Mouse (Mus musculus): ENCODE results near the gene Dlk2. TPM values are rescaled to one million over a fixed set of nuclear protein-coding genes. Genes with fewer than 3 reads are reported as not detected.

Gene Dlk2
- polyA plus RNA-seq, 1 experiment from 2014 or later = 2.0 TPM

GRCm38 (mm10) chr17:46255147-46255546 lies 42.1 kb upstream of the Dlk2 start:
- Histone ChIP-seq H3K4me1 (ENCODE audit: control insufficient read depth, insufficient read depth, low read length) (peaks cover 5% of the 10 kb centered on the region; the same call in 1 of the 2 replicates), H3K36me3 (replicated peaks; ENCODE audit: control insufficient read depth, insufficient read depth, low read depth, low read length) (peaks cover 25% of the 10 kb centered on the region), H3K4me2 (ENCODE audit: low read depth, low read length) (no peak overlapping the region), H3K9me3 (replicated peaks; ENCODE audit: control insufficient read depth, low read length) (no peaks in the 10 kb centered on the region), H3K27me3 (ENCODE audit: control insufficient read depth, insufficient read depth, low read length) (peaks cover 11% of the 10 kb centered on the region), H3K9ac (replicated peaks; ENCODE audit: low read length) (no peak overlapping the region), H3K4me3 (ENCODE audit: low read depth, low read length) (no peak overlapping the region), H3K27ac (replicated peaks; ENCODE audit: low read depth, low read length) (no peak overlapping the region)
- ATAC-seq (replicated peaks; ENCODE audit: insufficient number of reproducible peaks, low FRiP score, low TSS enrichment, low read depth) = no peak
- DNase-seq (ENCODE audit: low spot score) = no peak
- WGBS = 34% methylated on average over 6 of the region's 6 CpGs

DNA sequence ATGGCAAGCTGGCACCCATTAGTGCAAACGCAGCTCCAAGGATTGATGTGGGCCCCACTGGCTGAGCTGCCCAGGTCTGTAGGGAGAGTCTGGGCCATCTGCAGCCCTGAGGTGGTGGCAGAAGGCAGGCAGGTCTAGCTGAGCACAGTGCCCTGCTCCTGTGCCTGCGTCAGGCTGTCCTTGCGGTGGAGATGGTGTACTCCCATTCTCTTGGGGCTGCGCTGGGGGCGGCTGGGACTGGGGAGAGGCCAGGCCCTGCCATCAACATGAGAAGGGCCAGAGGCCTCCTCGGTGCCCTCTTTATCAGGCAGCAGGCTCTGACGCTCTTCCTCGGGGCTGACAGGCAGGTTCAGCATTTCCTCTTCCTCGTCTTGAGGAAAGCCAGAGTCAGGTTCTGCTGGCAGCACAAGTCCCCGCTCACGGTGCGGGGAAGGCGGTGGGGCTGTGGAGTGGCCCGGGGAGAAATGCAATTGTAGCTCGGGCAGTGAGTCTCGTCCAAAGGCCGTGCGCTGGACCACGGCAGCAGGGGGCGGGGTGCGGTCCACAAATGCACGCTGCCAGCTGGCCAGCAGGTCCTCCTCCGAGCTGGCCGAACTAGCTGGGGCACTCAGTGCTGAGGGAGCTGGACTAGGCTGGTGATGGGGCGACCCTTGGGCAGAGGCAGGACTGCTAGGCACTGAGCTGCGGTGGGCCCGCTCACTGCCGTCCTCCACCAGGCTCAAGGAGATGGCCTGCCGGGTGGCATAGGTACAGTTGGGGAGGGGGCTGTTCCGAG lies 38.8 kb upstream of the Dlk2 start:
- H3K27ac ChIP-seq (replicated peaks; ENCODE audit: low read depth, low read length) = no peak overlapping the region
- H3K9me3 ChIP-seq (replicated peaks; ENCODE audit: control insufficient read depth, low read length) = no peaks in the 10 kb centered on the region
- H3K9ac ChIP-seq (replicated peaks; ENCODE audit: low read length) = no peak overlapping the region
- H3K4me1 ChIP-seq (ENCODE audit: control insufficient read depth, insufficient read depth, low read length) = peaks cover 5% of the 10 kb centered on the region; the same call in 1 of the 2 replicates
- 91% methylated on average over 30 of the region's 30 CpGs for WGBS
- peaks cover 11% of the 10 kb centered on the region for H3K27me3 ChIP-seq (ENCODE audit: control insufficient read depth, insufficient read depth, low read length)
- H3K4me2 ChIP-seq (ENCODE audit: low read depth, low read length) = no peak overlapping the region
- H3K36me3 ChIP-seq (replicated peaks; ENCODE audit: control insufficient read depth, insufficient read depth, low read depth, low read length) = peaks cover 16% of the 10 kb centered on the region
- H3K4me3 ChIP-seq (ENCODE audit: low read depth, low read length) = no peak overlapping the region
- ATAC-seq (replicated peaks; ENCODE audit: insufficient number of reproducible peaks, low FRiP score, low TSS enrichment, low read depth) = no peak
- DNase-seq (ENCODE audit: low spot score) = no peak

DNA sequence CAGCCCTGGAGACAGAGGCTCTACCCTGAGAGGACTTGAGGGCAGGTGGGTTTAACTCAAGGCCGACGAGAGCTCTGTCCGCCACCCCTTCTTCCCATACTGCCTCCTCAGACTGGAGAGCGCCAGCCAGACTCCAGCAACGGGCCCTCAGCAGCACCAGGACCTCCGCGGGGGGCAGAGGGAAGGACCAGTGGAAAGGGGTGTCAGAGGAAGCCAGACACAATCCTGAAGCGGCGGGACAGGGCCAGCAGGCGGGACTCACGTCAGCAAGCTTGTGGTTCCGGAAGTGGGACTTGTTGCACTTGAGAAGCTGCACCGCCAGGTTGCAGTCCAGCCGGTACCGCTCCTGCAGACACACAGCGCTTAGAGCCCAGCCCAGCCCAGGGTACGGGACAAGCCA lies 37.5 kb upstream of the Dlk2 start:
- no peak for DNase-seq (ENCODE audit: low spot score)
- Histone ChIP-seq H3K4me2 (ENCODE audit: low read depth, low read length) (no peak overlapping the region), H3K4me3 (ENCODE audit: low read depth, low read length) (no peak overlapping the region), H3K4me1 (ENCODE audit: control insufficient read depth, insufficient read depth, low read length) (no peaks in the 10 kb centered on the region), H3K27me3 (ENCODE audit: control insufficient read depth, insufficient read depth, low read length) (peaks cover 4% of the 10 kb centered on the region), H3K9me3 (replicated peaks; ENCODE audit: control insufficient read depth, low read length) (no peaks in the 10 kb centered on the region), H3K36me3 (replicated peaks; ENCODE audit: control insufficient read depth, insufficient read depth, low read depth, low read length) (peaks cover 16% of the 10 kb centered on the region), H3K9ac (replicated peaks; ENCODE audit: low read length) (no peak overlapping the region), H3K27ac (replicated peaks; ENCODE audit: low read depth, low read length) (no peak overlapping the region)
- ATAC-seq (replicated peaks; ENCODE audit: insufficient number of reproducible peaks, low FRiP score, low TSS enrichment, low read depth) = no peak
- 92% methylated on average over 17 of the region's 17 CpGs for WGBS

- ATAC-seq (replicated peaks; ENCODE audit: insufficient number of reproducible peaks, low FRiP score, low TSS enrichment, low read depth) = no peak
- H3K27ac ChIP-seq (replicated peaks; ENCODE audit: low read depth, low read length) = no peak overlapping the region
- 94% methylated on average over 5 of the region's 5 CpGs for WGBS
- no peak for DNase-seq (ENCODE audit: low spot score)
- no peak overlapping the region for H3K4me2 ChIP-seq (ENCODE audit: low read depth, low read length)
- no peaks in the 10 kb centered on the region for H3K9me3 ChIP-seq (replicated peaks; ENCODE audit: control insufficient read depth, low read length)
- H3K4me3 ChIP-seq (ENCODE audit: low read depth, low read length) = no peak overlapping the region
- H3K36me3 ChIP-seq (replicated peaks; ENCODE audit: control insufficient read depth, insufficient read depth, low read depth, low read length) = peaks cover 20% of the 10 kb centered on the region
- no peaks in the 10 kb centered on the region for H3K27me3 ChIP-seq (ENCODE audit: control insufficient read depth, insufficient read depth, low read length)
- no peak overlapping the region for H3K9ac ChIP-seq (replicated peaks; ENCODE audit: low read length)
- no peaks in the 10 kb centered on the region for H3K4me1 ChIP-seq (ENCODE audit: control insufficient read depth, insufficient read depth, low read length)
Measured at GRCm38 (mm10) chr17:46262201-46262694, 35.0 kb upstream of the Dlk2 start.

DNA sequence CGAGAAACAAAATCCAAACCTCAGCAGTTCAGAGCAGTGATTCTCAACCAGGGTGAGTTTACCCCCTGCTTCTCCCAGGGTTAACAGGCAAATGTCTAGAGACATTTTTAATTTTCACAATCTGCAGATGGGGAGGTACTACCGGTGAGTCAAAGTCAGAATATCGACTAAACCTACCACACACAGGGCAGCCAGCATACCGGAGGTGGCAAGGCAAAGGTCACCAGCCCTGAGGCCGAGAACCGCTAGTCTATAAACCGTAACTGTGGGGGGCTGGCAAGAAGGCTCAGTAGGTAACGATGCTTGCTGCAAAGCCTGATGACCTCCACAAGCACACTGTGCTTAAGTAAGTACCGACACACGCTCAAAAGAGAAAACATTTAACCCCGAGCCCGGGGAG lies 31.7 kb upstream of the Dlk2 start:
- H3K27me3 ChIP-seq (ENCODE audit: control insufficient read depth, insufficient read depth, low read length) = no peaks in the 10 kb centered on the region
- no peaks in the 10 kb centered on the region for H3K9me3 ChIP-seq (replicated peaks; ENCODE audit: control insufficient read depth, low read length)
- H3K36me3 ChIP-seq (replicated peaks; ENCODE audit: control insufficient read depth, insufficient read depth, low read depth, low read length) = peaks cover 11% of the 10 kb centered on the region
- DNase-seq (ENCODE audit: low spot score) (no peak), ATAC-seq (replicated peaks; ENCODE audit: insufficient number of reproducible peaks, low FRiP score, low TSS enrichment, low read depth) (no peak)
- no peak overlapping the region for H3K4me3 ChIP-seq (ENCODE audit: low read depth, low read length)
- no peak overlapping the region for H3K4me2 ChIP-seq (ENCODE audit: low read depth, low read length)
- no peaks in the 10 kb centered on the region for H3K4me1 ChIP-seq (ENCODE audit: control insufficient read depth, insufficient read depth, low read length)
- no peak overlapping the region for H3K9ac ChIP-seq (replicated peaks; ENCODE audit: low read length)
- no peak overlapping the region for H3K27ac ChIP-seq (replicated peaks; ENCODE audit: low read depth, low read length)
- 80% methylated on average over 12 of the region's 12 CpGs for WGBS

DNA sequence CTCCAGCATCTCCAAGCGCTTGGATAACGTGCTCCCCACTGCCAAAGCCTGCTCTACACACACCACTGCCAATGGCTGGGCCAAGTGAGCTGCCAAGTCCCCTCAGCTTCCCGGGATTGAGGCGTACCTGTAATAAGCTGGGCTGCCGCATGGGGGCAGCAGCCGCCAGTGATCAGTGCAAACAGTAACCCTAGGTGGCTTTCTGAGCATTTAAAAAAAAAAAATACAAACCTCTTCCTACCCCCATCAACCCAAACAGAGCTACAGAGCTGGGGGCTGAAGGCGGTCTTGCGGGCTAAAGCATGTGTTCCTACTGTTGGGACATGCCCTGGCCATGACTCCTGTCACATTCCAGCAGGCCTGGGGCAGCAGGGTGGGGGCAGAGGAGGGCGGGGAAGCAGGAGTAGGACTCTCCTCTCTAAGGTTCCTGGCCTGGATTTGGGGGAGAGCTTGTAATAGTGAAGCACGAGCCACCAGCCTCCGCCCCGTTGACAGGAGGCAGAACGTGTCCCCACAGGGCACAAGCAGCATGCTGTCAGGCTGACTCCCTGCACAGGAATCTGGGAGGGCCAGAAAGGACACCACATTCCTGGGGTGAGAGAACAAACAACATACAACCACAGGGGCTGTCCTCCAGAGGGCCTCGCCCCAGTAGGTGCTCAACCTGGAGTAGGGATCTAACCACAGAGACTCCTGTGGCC lies 31.2 kb upstream of the Dlk2 start:
- ATAC-seq (replicated peaks; ENCODE audit: insufficient number of reproducible peaks, low FRiP score, low TSS enrichment, low read depth) = no peak; the same call in 1 of the 2 replicates
- H3K4me3 ChIP-seq (ENCODE audit: low read depth, low read length) = no peak overlapping the region
- H3K4me2 ChIP-seq (ENCODE audit: low read depth, low read length) = no peak overlapping the region
- H3K4me1 ChIP-seq (ENCODE audit: control insufficient read depth, insufficient read depth, low read length) = no peaks in the 10 kb centered on the region
- no peaks in the 10 kb centered on the region for H3K27me3 ChIP-seq (ENCODE audit: control insufficient read depth, insufficient read depth, low read length)
- H3K9ac ChIP-seq (replicated peaks; ENCODE audit: low read length) = no peak overlapping the region
- H3K9me3 ChIP-seq (replicated peaks; ENCODE audit: control insufficient read depth, low read length) = no peaks in the 10 kb centered on the region
- H3K27ac ChIP-seq (replicated peaks; ENCODE audit: low read depth, low read length) = no peak overlapping the region
- peak; percentile 83 for DNase-seq (ENCODE audit: low spot score)
- 23% methylated on average over 14 of the region's 14 CpGs for WGBS
- H3K36me3 ChIP-seq (replicated peaks; ENCODE audit: control insufficient read depth, insufficient read depth, low read depth, low read length) = peaks cover 11% of the 10 kb centered on the region; the same call in 1 of the 2 replicates

GRCm38 (mm10) chr17:46266986-46267385 lies 30.2 kb upstream of the Dlk2 start:
- Histone ChIP-seq H3K4me1 (ENCODE audit: control insufficient read depth, insufficient read depth, low read length) (peaks cover 2% of the 10 kb centered on the region; the same call in 1 of the 2 replicates), H3K27me3 (ENCODE audit: control insufficient read depth, insufficient read depth, low read length) (no peaks in the 10 kb centered on the region), H3K9ac (replicated peaks; ENCODE audit: low read length) (no peak overlapping the region), H3K4me3 (ENCODE audit: low read depth, low read length) (no peak overlapping the region), H3K36me3 (replicated peaks; ENCODE audit: control insufficient read depth, insufficient read depth, low read depth, low read length) (peaks cover 11% of the 10 kb centered on the region; the same call in 1 of the 2 replicates), H3K27ac (replicated peaks; ENCODE audit: low read depth, low read length) (no peak overlapping the region), H3K4me2 (ENCODE audit: low read depth, low read length) (no peak overlapping the region), H3K9me3 (replicated peaks; ENCODE audit: control insufficient read depth, low read length) (no peaks in the 10 kb centered on the region)
- ATAC-seq (replicated peaks; ENCODE audit: insufficient number of reproducible peaks, low FRiP score, low TSS enrichment, low read depth) (no peak), DNase-seq (ENCODE audit: low spot score) (no peak)
- 59% methylated on average over 6 of the region's 6 CpGs for WGBS

DNA sequence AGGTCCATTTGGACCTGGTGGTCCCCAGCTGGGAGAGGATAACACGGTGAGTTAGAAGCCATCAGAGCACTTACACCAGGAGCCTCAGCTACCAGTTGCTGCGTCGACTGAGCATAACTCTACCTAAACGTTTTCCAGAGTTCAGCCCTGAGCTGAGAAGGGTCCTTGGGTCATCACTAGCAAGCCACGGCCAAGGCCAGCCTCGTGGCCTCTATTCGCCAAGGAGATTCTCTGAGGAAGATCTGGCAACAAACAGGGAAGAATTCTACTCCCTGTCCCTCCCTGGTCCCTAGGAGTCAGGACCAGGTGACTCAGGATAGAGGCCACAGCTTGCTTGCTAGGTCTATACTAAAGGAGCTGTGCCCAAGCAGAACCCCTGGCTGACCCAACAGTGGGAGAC lies 29.7 kb upstream of the Dlk2 start:
- Histone ChIP-seq H3K36me3 (replicated peaks; ENCODE audit: control insufficient read depth, insufficient read depth, low read depth, low read length) (peaks cover 11% of the 10 kb centered on the region; the same call in 1 of the 2 replicates), H3K4me1 (ENCODE audit: control insufficient read depth, insufficient read depth, low read length) (peaks cover 2% of the 10 kb centered on the region; the same call in 1 of the 2 replicates), H3K27ac (replicated peaks; ENCODE audit: low read depth, low read length) (no peak overlapping the region), H3K9me3 (replicated peaks; ENCODE audit: control insufficient read depth, low read length) (no peaks in the 10 kb centered on the region), H3K9ac (replicated peaks; ENCODE audit: low read length) (no peak overlapping the region), H3K4me3 (ENCODE audit: low read depth, low read length) (no peak overlapping the region), H3K4me2 (ENCODE audit: low read depth, low read length) (no peak overlapping the region), H3K27me3 (ENCODE audit: control insufficient read depth, insufficient read depth, low read length) (no peaks in the 10 kb centered on the region)
- DNase-seq (ENCODE audit: low spot score) = no peak
- no peak for ATAC-seq (replicated peaks; ENCODE audit: insufficient number of reproducible peaks, low FRiP score, low TSS enrichment, low read depth)
- WGBS = 80% methylated on average over 7 of the region's 7 CpGs

All from embryonic facial prominence, embryonic 11.5 days (tissue).